Mouse (Mus musculus) liver, embryonic 18 days (tissue): ENCODE results near the gene Mafk. TPM values are rescaled to one million over a fixed set of nuclear protein-coding genes. Genes with fewer than 3 reads are reported as not detected.

Experiments used
- polyA plus RNA-seq: library from polyadenylated mRNA; depleted of rRNA; stranded (reverse); fragments of >200 nt; gene quantifications from 2 replicates; pipeline ENCODE4 v1.2.3, GENCODE M21; 2012; rRNA removed

Gene Mafk
- 14.8 and 15.3 TPM in 2 replicates for polyA plus RNA-seq

GRCm38 (mm10) chr5:139791227-139792158 lies at the start of gene Mafk:
Gene Mafk, plus strand, starts transcription at chr5:139791513.

DNA sequence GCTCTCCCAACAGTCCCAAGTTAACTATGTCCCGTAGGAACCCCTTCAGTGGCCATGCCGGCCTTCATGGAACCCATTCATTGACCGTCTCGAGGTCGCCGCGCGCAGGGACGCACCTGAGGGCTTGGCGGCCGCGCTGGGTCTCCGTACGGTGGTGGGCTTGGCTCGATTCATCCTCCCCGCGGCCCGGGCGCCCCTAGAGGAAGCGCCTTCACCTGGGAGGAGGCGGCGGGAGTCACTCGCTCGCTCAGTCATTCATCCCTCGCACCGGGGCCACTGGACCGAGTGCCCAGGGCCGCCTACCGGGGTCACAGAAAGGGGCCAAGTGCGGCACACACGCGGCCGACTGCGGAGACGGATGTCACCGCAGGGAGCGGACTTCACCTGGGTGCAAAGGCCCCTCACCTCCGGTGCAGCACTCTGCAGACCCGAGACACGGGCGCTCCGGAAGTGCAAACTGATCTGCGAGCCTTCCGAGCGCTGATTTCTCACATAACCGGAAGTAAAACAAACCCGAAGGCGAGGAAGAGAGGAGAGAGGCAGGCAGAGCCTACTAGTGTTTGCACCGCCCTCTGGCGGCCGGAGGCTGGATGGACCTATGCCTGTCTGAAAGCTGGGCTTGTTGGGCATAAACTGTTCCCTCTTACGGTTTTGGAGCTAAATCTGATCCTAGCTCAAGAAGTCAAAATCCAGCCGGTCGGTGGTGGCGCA lies 15.9 kb upstream of the Mafk start, which contains the start of gene Ints1:
TSS of gene Ints1 (minus strand) at position 459 of the 711 bp plus-strand sequence.

GRCm38 (mm10) chr5:139819538-139820181 lies 28.3 kb downstream of the Mafk start, which contains the start of gene Tmem184a:
Gene Tmem184a, minus strand, starts transcription at chr5:139819917.

GRCm38 (mm10) chr5:139826357-139827055 lies 35.2 kb downstream of the Mafk start, which contains the start of the genes Gm26938 and Psmg3:
Gene Gm26938, minus strand, starts transcription at chr5:139826407.
Gene Psmg3, minus strand, starts transcription at chr5:139826885.

Other genes with a start within 250 kb of the Mafk start
- not detected in 2 replicates for gene Uncx, start 248.0 kb upstream of the Mafk start, polyA plus RNA-seq
- gene Micall2, start 55.2 kb upstream of the Mafk start, polyA plus RNA-seq, result 4.0 and 5.2 TPM in 2 replicates
- gene Ints1, start 15.8 kb upstream of the Mafk start, polyA plus RNA-seq, result 7.4 and 8.8 TPM in 2 replicates
- 2.6 and 3.3 TPM in 2 replicates for gene Tmem184a, start 28.4 kb downstream of the Mafk start, polyA plus RNA-seq
- not detected in 2 replicates for gene Gm26938, start 34.9 kb downstream of the Mafk start, polyA plus RNA-seq
- 21.3 and 23.0 TPM in 2 replicates for gene Psmg3, start 35.4 kb downstream of the Mafk start, polyA plus RNA-seq
- gene Elfn1, start 116.4 kb downstream of the Mafk start, polyA plus RNA-seq, result 0.02 and 0.07 TPM in 2 replicates